ENCODE assay signal across 8 mouse cellular contexts in genomic region chr12:35047320-35048225, GRCm38 (mm10). TPM values are rescaled to one million over a fixed set of nuclear protein-coding genes. Genes with fewer than 3 reads are reported as not detected.
DNase-seq lines count a peak whose midpoint lies in the region; ATAC-seq lines count a peak whose summit lies in the region.

No protein-coding gene starts in this region.

- intact Hi-C loops in gastrocnemius, postnatal 36 days (cut with DNase I): no loop called here

- H3K4me3 ChIP-seq in intestine, embryonic 15.5 days (replicated peaks): peak overlapping the region; percentile 91
- peak overlapping the region; percentile 98 for H3K4me3 ChIP-seq in midbrain, embryonic 16.5 days (ENCODE audit: low read depth, low read length)

- H3K4me1 ChIP-seq in intestine, embryonic 15.5 days (replicated peaks): 0 out of 2 replicates have a peak, but pooled peaks cover 3% of the 10 kb centered on the region
- H3K4me1 ChIP-seq in midbrain, embryonic 16.5 days (ENCODE audit: control insufficient read depth, insufficient read depth, low read length): peaks cover 22% of the 10 kb centered on the region

- peak overlapping the region; percentile 95 for H3K27ac ChIP-seq in intestine, embryonic 15.5 days
- peak overlapping the region; percentile 95 for H3K27ac ChIP-seq in midbrain, embryonic 16.5 days (ENCODE audit: low read length)

- peak overlapping the region; percentile 72 for H3K4me2 ChIP-seq in intestine, embryonic 15.5 days (replicated peaks)
- peak overlapping the region; percentile 79 for H3K4me2 ChIP-seq in midbrain, embryonic 16.5 days (ENCODE audit: low read length)

- H3K9me3 ChIP-seq in intestine, embryonic 15.5 days: no peaks in the 10 kb centered on the region
- H3K9me3 ChIP-seq in midbrain, embryonic 16.5 days (replicated peaks; ENCODE audit: control insufficient read depth, low read length, poor library complexity, severe bottlenecking): no peaks in the 10 kb centered on the region

- DNase-seq in 3134 (ENCODE audit: extremely low read depth, insufficient read length, low spot score) (peak; percentile 76), liver (peak; percentile 81)
- peak; percentile 55 for DNase-seq in adrenal gland, adult 8-10 months
- peak; percentile 22 for DNase-seq in embryo, embryonic 11.5 days (ENCODE audit: low read depth, low spot score)
- peak; percentile 46 to 62 for DNase-seq in gastrocnemius, postnatal 36 days
- peak; percentile 47 to 54 for DNase-seq in spleen, postnatal 36 days (ENCODE audit: low spot score in 2 of 2)

- H3K9ac ChIP-seq in intestine, embryonic 15.5 days: peak overlapping the region; percentile 95
- H3K9ac ChIP-seq in midbrain, embryonic 16.5 days (ENCODE audit: low read depth, low read length): peak overlapping the region; percentile 93

- WGBS in intestine, embryonic 15.5 days: under 1% methylated on average over 60 of the region's 65 CpGs
- under 1% methylated on average over 52 of the region's 65 CpGs for WGBS in midbrain, embryonic 16.5 days

- H3K36me3 ChIP-seq in intestine, embryonic 15.5 days: no peaks in the 10 kb centered on the region
- no peaks in the 10 kb centered on the region for H3K36me3 ChIP-seq in midbrain, embryonic 16.5 days (ENCODE audit: control insufficient read depth, insufficient read depth, low read length)

- peak; percentile 81 for ATAC-seq in intestine, embryonic 15.5 days
- peak; percentile 92 for ATAC-seq in midbrain, embryonic 16.5 days

- H3K27me3 ChIP-seq in intestine, embryonic 15.5 days (replicated peaks): no peaks in the 10 kb centered on the region
- no peaks in the 10 kb centered on the region for H3K27me3 ChIP-seq in midbrain, embryonic 16.5 days (ENCODE audit: control insufficient read depth, insufficient read depth, low read depth, low read length)

RNA-seq across cellular contexts. Expression of gene Snx13, which starts 0.6 kb away (rescaled TPM):
- 10 to 100 TPM; 34.7 to 48.5 (median 43.9) TPM for total RNA-seq in adrenal gland, adult 8-10 months (2022)
- total RNA-seq in gastrocnemius, postnatal 36 days (2021): 10 to 100 TPM; 38.6 to 42.4 TPM
- 26.3 and 29.5 TPM in 2 replicates for polyA plus RNA-seq in intestine, embryonic 15.5 days (2015; fragmentation: Nextera tagmentation; extraction: Ambion mirVana)
- 28.8 and 33.2 TPM in 2 replicates for polyA plus RNA-seq in midbrain, embryonic 16.5 days (2015; fragmentation: Nextera tagmentation; extraction: Ambion mirVana)

Comparison
In these comparisons a context has a peak if more than half of its experiments do, and no peak if none do; other contexts are left out.
1. Peak in every context shown above with its lines: DNase-seq, ATAC-seq, H3K4me3 ChIP-seq and H3K27ac ChIP-seq.
2. DNase-seq: peak in every context shown above with its lines; median percentile 81 in liver; 76 in 3134; 55 in adrenal gland, adult 8-10 months; 54 in gastrocnemius, postnatal 36 days; 50 in spleen, postnatal 36 days; 22 in embryo, embryonic 11.5 days.